Mouse (Mus musculus) lung, postnatal 36 days (tissue): ENCODE results near the gene Hdgfl2.
"Not testable (repeated sequence)": the region's sequence is repeated elsewhere in the genome, so short reads cannot be mapped to it uniquely, and the experiment has no call there.

Experiments
- DNase-seq: peaks from one replicate; pipeline ENCODE4 v3.0.0; 2022; ENCODE audit warnings: mixed read lengths

Gene Hdgfl2

DNA sequence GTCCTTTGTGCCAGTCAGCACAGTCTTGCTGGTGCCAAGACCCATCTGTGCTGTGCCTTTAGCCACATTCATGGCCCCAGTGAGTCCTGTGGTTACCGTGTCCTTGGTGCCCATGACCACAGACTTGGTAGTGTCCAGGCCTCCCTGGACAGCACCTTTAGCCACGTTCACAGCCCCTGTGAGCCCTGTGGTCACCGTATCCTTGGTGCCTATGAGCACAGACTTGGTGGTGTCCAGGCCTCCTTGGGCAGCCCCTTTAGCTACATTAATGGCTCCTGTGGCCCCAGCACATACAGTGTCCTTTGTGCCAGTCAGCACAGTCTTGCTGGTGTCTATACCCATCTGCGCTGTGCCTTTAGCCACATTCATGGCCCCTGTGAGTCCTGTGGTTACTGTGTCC, 27.0 kb downstream of the Hdgfl2 start:
- not testable (repeated sequence) for DNase-seq

DNA sequence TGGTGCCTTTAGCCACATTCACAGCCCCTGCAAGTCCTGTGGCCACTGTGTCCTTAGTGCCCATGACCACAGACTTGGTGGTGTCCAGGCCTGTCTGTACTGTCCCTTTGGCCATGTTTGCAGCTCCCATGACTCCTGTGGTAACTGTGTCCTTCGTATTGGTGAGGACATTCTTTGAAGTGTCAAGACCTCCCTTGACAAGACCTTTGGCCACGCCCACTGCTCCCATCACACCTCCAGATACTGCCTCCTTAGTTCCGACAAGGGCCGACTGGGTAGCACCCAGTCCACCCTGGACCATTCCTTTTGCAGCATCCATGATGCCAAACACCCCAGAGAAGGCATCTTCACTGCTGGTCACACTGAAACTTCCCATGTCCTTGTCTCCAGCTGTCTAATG, 27.5 kb downstream of the Hdgfl2 start:
- no peak for DNase-seq

GRCm38 (mm10) chr17:56107736-56108135, 28.3 kb downstream of the Hdgfl2 start:
- DNase-seq = no peak

GRCm38 (mm10) chr17:56108334-56109044, 29.1 kb downstream of the Hdgfl2 start:
- peak; percentile 52 for DNase-seq

DNA sequence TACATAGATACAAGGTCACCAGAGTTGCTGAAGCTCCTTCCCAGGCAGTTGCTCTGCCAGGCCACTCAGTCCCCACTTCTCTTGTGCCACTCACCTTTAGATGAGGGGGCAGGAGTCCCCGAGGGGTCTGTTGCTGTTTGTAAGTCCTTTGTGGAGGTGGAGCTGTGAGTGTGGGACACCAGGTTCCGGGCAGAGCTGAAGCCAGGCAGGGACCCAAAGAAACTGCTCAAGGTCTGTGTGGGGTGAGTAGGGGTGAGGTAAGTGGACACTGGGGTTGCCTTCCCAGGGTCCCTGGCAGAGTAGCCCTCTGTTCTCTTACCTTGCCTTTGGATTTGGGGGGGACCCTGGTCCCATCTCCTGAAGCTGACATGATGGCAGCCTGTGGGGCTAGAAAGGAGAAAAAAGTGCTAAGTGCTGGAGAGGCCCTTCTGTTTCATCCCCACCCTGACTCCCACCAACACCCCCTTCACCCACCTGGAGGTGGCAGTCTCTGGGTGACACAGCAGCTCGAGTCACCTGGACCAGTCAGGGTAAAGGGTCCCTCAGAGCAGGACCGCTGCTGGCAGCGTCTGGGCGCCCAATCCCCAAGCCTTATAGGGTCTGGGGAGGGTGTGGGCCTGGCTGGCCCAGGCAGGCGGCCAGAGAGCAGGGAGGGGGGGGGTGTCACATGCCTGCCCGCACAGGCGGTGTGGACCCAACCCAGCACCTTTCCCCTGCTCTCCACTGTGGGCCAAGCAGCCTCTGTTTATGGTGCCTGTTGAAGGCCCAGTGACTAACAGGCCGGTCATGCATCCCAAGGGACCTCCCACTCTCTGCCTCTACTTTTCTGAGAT, 30.0 kb downstream of the Hdgfl2 start, which contains the start of gene Plin4:
TSS of gene Plin4 (minus strand) at position 585 of the 833 bp plus-strand sequence.
- no peak for DNase-seq

DNA sequence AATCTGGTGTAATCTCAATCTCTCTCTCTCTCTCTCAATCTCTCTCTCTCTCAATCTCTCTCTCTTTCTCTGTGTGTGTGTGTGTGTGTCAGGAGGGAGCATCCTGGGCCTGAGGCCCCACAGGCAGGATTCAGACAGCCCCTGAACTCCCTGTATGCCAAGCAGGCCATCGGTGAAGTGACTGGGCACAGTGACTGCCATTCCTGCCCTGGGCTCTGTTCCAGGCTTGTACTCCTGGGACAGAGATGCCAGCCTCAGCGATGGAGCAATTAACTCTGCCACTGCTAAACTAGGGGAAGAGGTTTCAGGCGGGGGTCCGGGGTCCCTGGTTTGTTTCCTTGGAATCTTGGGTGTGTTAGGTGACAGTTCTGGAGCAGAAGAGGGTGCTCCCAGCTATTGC, 31.1 kb downstream of the Hdgfl2 start:
- DNase-seq = no peak

GRCm38 (mm10) chr17:56111021-56111420, 31.6 kb downstream of the Hdgfl2 start:
- no peak for DNase-seq

- DNase-seq = peak; percentile 81
Observed at GRCm38 (mm10) chr17:56111864-56112263, 32.4 kb downstream of the Hdgfl2 start.

GRCm38 (mm10) chr17:56112743-56113142, 33.3 kb downstream of the Hdgfl2 start:
- DNase-seq = no peak

DNA sequence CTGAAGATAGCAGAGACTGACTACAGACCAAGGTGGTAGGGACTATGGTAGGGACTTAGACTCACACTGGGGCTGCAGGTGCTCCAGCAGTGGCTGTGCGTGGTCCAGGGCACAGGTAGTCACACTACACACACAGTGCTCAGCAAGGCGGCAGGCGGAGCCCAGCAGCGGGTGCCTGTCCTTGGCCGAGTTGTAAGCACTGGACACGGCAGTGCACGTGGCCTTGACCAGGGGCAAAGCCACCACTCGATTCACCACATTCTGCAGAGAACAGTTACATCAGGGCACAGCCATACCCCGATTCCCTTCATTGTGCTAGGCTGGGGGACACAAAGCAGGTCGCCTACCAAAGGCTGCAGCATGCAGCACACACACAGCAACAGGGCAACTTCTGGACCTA, 36.8 kb downstream of the Hdgfl2 start:
- DNase-seq = no peak

- peak; percentile 68 for DNase-seq
Observed at GRCm38 (mm10) chr17:56117251-56117710, 37.8 kb downstream of the Hdgfl2 start, which contains the start of gene Plin5. Gene Plin5, minus strand, starts transcription at chr17:56117596.

- DNase-seq = no peak
Observed at GRCm38 (mm10) chr17:56119431-56119830, 40.0 kb downstream of the Hdgfl2 start.

- peak; percentile 57 for DNase-seq
Observed at GRCm38 (mm10) chr17:56119981-56120880, 40.8 kb downstream of the Hdgfl2 start.

GRCm38 (mm10) chr17:56121826-56122225, 42.4 kb downstream of the Hdgfl2 start, which contains the start of gene Lrg1:
Gene Lrg1, minus strand, starts transcription at chr17:56122001.
- peak; percentile 64 for DNase-seq

GRCm38 (mm10) chr17:56123161-56123560, 43.7 kb downstream of the Hdgfl2 start:
- DNase-seq = no peak

DNA sequence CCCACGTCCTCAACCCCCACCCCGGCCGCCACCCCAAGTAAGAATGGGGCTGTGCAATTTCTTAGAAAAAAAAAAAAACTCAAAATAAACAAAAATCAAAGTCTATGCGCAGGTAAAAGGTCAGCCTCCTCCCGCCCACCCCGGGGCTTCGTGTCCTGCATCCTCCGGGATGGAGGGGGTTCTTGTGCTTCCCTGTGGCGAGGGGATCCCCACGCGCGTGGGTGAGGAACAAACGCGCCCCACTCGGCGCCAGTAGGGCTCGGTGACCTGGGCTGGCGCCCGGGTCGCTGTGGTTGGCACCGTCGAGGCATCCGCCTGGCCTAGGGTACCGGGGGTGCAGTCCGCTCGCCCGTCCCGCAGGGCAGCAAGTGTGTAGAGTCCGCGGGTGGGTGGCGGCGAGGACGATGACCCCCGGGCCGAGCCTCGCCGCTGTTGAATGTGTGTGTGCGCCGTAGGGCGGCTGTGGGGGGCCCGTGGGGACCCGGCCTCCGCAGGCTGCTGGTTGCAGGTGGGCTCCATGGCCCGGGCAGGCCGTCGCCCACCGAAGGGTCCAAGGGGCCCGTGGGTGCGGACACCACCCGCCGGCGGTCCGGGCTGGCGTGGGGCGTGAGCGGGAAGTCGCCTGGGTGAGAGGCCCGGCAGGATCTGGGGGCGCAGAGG, 44.4 kb downstream of the Hdgfl2 start:
- no peak for DNase-seq

DNA sequence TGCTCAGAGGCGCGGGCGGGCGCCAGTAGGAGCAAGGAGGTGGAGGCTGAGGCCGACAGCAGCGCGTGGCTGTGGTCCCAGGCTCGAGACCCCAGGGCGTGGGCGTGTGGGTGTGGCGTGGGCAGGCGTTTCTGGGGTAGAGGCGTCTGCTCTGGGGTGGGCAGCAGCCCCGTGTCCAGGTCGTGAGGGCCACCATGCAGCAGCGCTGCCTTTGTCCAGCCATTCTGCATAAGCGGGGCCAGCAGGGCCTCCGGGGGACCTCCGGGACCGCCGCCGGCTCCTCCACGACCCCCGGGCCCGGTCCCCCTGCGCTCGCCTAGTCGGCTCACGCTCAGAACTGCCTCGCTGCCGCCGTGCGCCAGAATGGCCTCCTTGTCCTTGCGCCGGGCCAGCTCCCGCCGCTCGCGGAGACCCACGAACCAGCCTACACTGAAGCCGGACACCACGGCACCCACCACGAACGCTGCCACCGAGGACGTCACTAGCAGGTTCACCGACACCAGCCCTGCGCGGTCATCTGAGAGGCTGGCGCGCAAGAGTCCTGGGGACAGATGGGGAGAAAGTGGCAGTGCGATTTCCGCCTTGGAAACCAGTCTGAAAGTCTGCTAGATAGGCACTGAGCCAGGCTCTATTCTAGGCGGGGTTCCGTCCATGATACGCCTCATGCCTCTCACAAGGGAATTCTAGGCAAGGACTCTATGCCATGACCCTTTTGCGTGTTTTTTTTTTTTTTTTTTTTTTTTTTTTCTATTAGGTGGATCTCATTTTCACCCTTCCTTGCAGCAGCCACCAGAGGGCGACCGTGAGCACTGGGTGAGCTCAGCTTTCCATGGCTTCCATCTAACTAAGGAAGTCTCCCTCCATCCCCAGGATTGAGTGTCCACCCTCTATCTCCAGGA, 45.2 kb downstream of the Hdgfl2 start:
- peak; percentile 62 for DNase-seq

GRCm38 (mm10) chr17:56125276-56125630, 45.8 kb downstream of the Hdgfl2 start:
- no peak for DNase-seq

GRCm38 (mm10) chr17:56126175-56126574, 46.7 kb downstream of the Hdgfl2 start:
- no peak for DNase-seq

- no peak for DNase-seq
Observed at GRCm38 (mm10) chr17:56128246-56128645, 48.8 kb downstream of the Hdgfl2 start.

- no peak for DNase-seq
Observed at GRCm38 (mm10) chr17:56131136-56131535, 51.7 kb downstream of the Hdgfl2 start.
